Mouse (Mus musculus): Measurements from ENCODE around the gene Spink4.

Gene Spink4

GRCm38 (mm10) chr4:40919785-40920184, at the start of gene Spink4:
Gene Spink4 (plus strand): TSS chr4:40920052.
- DNase-seq (ENCODE audit: low spot score), result no peak

- DNase-seq (ENCODE audit: low spot score), result no peak
These were observed 49.6 kb upstream of the Spink4 start for GRCm38 (mm10) chr4:40870206-40870605.

- no peak for DNase-seq (ENCODE audit: low spot score)
These were observed 47.7 kb upstream of the Spink4 start for GRCm38 (mm10) chr4:40872129-40872528.

- no peak for DNase-seq (ENCODE audit: low spot score)
These were observed 46.5 kb upstream of the Spink4 start for GRCm38 (mm10) chr4:40873320-40873719.

GRCm38 (mm10) chr4:40874151-40874600, 45.7 kb upstream of the Spink4 start:
- no peak for DNase-seq (ENCODE audit: low spot score)

GRCm38 (mm10) chr4:40874794-40875552, 44.9 kb upstream of the Spink4 start:
- no peak for DNase-seq (ENCODE audit: low spot score)

- peak; percentile 89 for DNase-seq (ENCODE audit: low spot score)
These were observed 44.0 kb upstream of the Spink4 start for GRCm38 (mm10) chr4:40875842-40876241.

- no peak for DNase-seq (ENCODE audit: low spot score)
These were observed 43.0 kb upstream of the Spink4 start for GRCm38 (mm10) chr4:40876814-40877371.

GRCm38 (mm10) chr4:40877528-40877927, 42.3 kb upstream of the Spink4 start:
- DNase-seq (ENCODE audit: low spot score), result no peak

GRCm38 (mm10) chr4:40883200-40883599, 36.7 kb upstream of the Spink4 start:
- DNase-seq (ENCODE audit: low spot score), result no peak

- no peak for DNase-seq (ENCODE audit: low spot score)
These were observed 35.3 kb upstream of the Spink4 start for GRCm38 (mm10) chr4:40884282-40885165.

GRCm38 (mm10) chr4:40885166-40885525, 34.7 kb upstream of the Spink4 start:
- peak; percentile 34 for DNase-seq (ENCODE audit: low spot score)

- no peak for DNase-seq (ENCODE audit: low spot score)
These were observed 34.0 kb upstream of the Spink4 start for GRCm38 (mm10) chr4:40885883-40886282.

GRCm38 (mm10) chr4:40888839-40889238, 31.0 kb upstream of the Spink4 start:
- no peak for DNase-seq (ENCODE audit: low spot score)

- DNase-seq (ENCODE audit: low spot score), result no peak
These were observed 30.6 kb upstream of the Spink4 start for GRCm38 (mm10) chr4:40889252-40889651.

- no peak for DNase-seq (ENCODE audit: low spot score)
These were observed 29.9 kb upstream of the Spink4 start for GRCm38 (mm10) chr4:40889983-40890382.

- DNase-seq (ENCODE audit: low spot score), result no peak
These were observed 28.6 kb upstream of the Spink4 start for GRCm38 (mm10) chr4:40891206-40891605.

- DNase-seq (ENCODE audit: low spot score), result no peak
These were observed 24.7 kb upstream of the Spink4 start for GRCm38 (mm10) chr4:40895118-40895517.

- DNase-seq (ENCODE audit: low spot score), result no peak
These were observed 24.2 kb upstream of the Spink4 start for GRCm38 (mm10) chr4:40895646-40896045.

GRCm38 (mm10) chr4:40898476-40899044, 21.3 kb upstream of the Spink4 start:
- DNase-seq (ENCODE audit: low spot score), result no peak

- DNase-seq (ENCODE audit: low spot score), result no peak
These were observed 20.6 kb upstream of the Spink4 start for GRCm38 (mm10) chr4:40899264-40899663.

GRCm38 (mm10) chr4:40900071-40900470, 19.8 kb upstream of the Spink4 start:
- no peak for DNase-seq (ENCODE audit: low spot score)

All from layer of hippocampus, adult 11-12 months (tissue).